Mouse (Mus musculus): ENCODE data around the gene 4930579F01Rik.
A peak's percentile ranks its signal among the peaks of the same experiment; 100 is the strongest.

The 4930579F01Rik gene

GRCm38 (mm10) chr3:138193683-138194302, at the start of gene 4930579F01Rik:
TSS of gene 4930579F01Rik (minus strand) at chr3:138193825.
- Histone ChIP-seq H3K36me3 (ENCODE audit: control insufficient read depth, insufficient read depth, low read length, poor library complexity, severe bottlenecking) (no peaks in the 10 kb centered on the region), H3K27me3 (ENCODE audit: control insufficient read depth, insufficient read depth, low read length, poor library complexity, severe bottlenecking) (no peaks in the 10 kb centered on the region)
- DNase-seq (ENCODE audit: low read depth, low spot score) = no peak

- H3K36me3 ChIP-seq (ENCODE audit: control insufficient read depth, insufficient read depth, low read length, poor library complexity, severe bottlenecking) = no peaks in the 10 kb centered on the region
- no peak for DNase-seq (ENCODE audit: low read depth, low spot score)
- no peaks in the 10 kb centered on the region for H3K27me3 ChIP-seq (ENCODE audit: control insufficient read depth, insufficient read depth, low read length, poor library complexity, severe bottlenecking)
Observed at GRCm38 (mm10) chr3:138242933-138243332, 49.3 kb upstream of the 4930579F01Rik start.

DNA sequence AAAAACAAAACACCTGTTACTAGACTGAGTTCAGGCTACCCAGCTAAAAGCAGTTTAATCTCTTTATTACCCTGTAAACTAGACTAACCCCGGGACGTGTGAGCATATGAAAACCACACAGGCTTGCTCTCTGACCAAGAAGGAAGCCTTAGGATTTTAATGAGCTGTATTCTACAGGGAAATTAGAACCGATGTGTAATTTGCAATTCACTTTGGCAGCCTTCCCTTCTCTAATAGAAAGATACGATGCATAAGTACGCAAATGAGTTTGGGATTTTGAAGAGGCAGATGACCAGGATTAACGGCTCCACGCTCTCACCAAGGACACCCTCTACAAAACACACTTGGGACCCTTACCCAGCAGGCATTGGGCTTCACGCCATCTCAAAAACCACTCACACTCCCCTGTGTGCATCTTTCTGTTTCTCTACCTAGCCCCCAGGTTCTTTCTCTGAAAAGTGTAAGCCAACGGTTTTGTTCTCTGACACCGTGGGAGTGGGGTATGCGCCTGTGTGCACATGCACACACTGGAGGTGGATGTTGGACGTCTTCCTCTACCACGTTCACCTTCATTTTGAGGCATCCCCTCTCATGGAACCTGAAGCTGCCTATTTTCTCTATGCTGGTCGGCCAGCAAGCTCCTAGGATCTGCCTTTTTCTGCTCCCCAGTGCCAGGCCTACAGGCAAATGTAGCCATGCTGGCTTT, 48.5 kb upstream of the 4930579F01Rik start:
- Histone ChIP-seq H3K36me3 (ENCODE audit: control insufficient read depth, insufficient read depth, low read length, poor library complexity, severe bottlenecking) (no peaks in the 10 kb centered on the region), H3K27me3 (ENCODE audit: control insufficient read depth, insufficient read depth, low read length, poor library complexity, severe bottlenecking) (no peaks in the 10 kb centered on the region)
- no peak for DNase-seq (ENCODE audit: low read depth, low spot score)

DNA sequence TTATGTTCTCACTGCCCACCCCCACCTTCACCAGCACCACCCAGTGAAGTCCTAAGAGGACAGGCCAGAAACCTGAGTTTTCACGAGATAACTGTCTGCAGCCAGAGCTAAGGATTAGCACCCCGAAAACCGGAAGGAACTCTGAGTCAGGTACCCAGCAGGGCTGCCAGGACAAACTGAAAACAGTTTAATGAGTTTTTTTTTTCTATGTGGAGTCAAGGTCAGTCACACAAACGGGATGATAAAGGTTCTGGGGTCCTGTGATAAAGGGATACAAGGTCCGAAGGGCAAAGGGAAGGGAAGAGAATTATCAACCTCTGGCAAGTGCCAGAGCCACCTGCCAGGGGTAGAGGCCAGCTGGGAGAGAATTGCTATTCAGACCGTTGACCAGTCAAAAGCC, 47.7 kb upstream of the 4930579F01Rik start:
- Histone ChIP-seq H3K27me3 (ENCODE audit: control insufficient read depth, insufficient read depth, low read length, poor library complexity, severe bottlenecking) (no peaks in the 10 kb centered on the region), H3K36me3 (ENCODE audit: control insufficient read depth, insufficient read depth, low read length, poor library complexity, severe bottlenecking) (no peaks in the 10 kb centered on the region)
- DNase-seq (ENCODE audit: low read depth, low spot score) = no peak

DNA sequence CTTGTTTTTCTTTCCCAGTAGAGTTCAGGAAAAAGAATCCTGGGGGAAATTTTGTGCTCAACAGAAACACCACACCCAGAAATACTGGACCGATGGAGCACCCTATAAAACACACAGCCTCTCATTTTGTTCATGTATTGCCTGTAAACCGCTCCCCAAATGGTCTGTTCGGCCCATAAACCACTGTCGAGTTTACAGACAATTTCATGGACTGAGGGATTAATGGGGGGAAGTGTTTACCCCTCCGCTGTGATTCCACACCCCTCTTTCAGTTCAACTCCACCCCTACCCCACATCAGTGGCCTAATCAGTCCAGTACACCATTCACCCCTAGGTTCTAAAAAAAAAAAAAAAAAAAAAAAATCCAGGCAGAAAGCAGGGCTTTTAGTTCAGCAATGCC, 47.3 kb upstream of the 4930579F01Rik start:
- H3K27me3 ChIP-seq (ENCODE audit: control insufficient read depth, insufficient read depth, low read length, poor library complexity, severe bottlenecking) = no peaks in the 10 kb centered on the region
- no peak for DNase-seq (ENCODE audit: low read depth, low spot score)
- no peaks in the 10 kb centered on the region for H3K36me3 ChIP-seq (ENCODE audit: control insufficient read depth, insufficient read depth, low read length, poor library complexity, severe bottlenecking)

DNA sequence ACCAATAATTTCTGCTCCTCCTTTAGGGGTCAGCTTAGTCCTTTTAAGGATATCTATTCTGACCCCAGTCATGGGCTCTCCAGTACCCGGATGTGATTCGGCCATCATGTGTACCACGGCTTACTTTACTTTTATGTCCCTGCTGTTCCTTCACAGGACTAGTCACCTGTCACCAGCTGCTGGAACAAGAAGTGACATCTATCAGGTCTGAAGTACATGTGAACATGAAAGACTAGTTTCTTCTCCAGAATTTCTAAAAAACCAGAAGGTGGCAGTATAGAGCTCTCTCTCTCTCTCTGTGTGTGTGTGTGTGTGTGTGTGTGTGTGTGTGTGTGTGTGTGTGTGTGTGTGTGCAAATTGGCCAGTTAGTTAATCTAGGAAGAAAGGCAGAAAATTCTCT, 46.8 kb upstream of the 4930579F01Rik start:
- Histone ChIP-seq H3K27me3 (ENCODE audit: control insufficient read depth, insufficient read depth, low read length, poor library complexity, severe bottlenecking) (no peaks in the 10 kb centered on the region), H3K36me3 (ENCODE audit: control insufficient read depth, insufficient read depth, low read length, poor library complexity, severe bottlenecking) (no peaks in the 10 kb centered on the region)
- peak; percentile 2 for DNase-seq (ENCODE audit: low read depth, low spot score)

DNA sequence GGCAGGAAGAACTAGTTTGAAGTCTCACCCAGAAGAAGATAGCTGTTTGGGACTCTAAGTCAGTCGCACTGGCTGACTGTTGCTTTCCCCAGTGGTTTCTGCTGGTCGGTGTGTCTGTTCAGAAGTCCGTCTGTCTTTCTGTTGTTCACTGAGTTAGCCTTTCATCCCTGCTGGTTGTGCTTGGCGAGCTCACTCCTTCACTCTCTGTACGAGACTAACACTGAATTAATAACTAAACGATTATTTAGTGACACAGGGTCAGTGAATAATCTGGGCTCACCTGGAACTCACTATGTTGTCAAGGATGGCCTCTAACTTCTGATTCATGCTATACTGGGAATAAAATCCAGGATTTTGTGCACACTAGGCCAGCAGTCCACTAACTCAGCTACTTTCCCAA, 45.8 kb upstream of the 4930579F01Rik start:
- Histone ChIP-seq H3K27me3 (ENCODE audit: control insufficient read depth, insufficient read depth, low read length, poor library complexity, severe bottlenecking) (no peaks in the 10 kb centered on the region), H3K36me3 (ENCODE audit: control insufficient read depth, insufficient read depth, low read length, poor library complexity, severe bottlenecking) (no peaks in the 10 kb centered on the region)
- DNase-seq (ENCODE audit: low read depth, low spot score) = no peak

GRCm38 (mm10) chr3:138238046-138238445, 44.4 kb upstream of the 4930579F01Rik start:
- H3K27me3 ChIP-seq (ENCODE audit: control insufficient read depth, insufficient read depth, low read length, poor library complexity, severe bottlenecking) = no peaks in the 10 kb centered on the region
- no peaks in the 10 kb centered on the region for H3K36me3 ChIP-seq (ENCODE audit: control insufficient read depth, insufficient read depth, low read length, poor library complexity, severe bottlenecking)
- DNase-seq (ENCODE audit: low read depth, low spot score) = no peak

DNA sequence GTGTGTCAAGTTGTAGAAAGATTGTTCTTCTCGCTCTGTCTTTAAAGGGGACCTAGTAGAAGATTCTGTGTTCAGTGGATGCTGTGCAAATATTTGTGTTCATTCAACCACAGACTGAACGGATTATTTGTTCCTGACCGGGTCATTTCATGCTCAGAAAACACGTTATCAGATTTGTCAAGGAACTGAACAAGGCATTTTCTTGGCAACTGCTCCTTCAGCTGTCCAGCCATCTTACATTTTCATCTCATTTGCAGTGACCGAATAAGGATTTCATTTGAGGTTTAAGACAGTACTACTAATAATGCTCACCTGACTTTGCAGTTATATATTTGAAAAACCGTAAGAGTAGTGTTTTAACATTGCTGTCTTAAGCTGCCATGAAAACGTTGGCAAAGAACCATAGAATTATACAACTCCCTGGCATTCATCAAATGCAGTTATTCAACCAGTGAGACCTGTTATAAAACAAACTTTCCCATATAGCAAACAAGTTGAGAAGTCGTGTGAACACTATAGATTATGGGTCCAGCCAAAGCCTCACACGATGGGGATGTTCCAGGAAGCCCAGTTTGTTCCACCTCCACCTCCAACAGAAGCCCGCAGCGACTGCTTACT, 43.0 kb upstream of the 4930579F01Rik start:
- Histone ChIP-seq H3K36me3 (ENCODE audit: control insufficient read depth, insufficient read depth, low read length, poor library complexity, severe bottlenecking) (no peaks in the 10 kb centered on the region), H3K27me3 (ENCODE audit: control insufficient read depth, insufficient read depth, low read length, poor library complexity, severe bottlenecking) (no peaks in the 10 kb centered on the region)
- DNase-seq (ENCODE audit: low read depth, low spot score) = no peak

DNA sequence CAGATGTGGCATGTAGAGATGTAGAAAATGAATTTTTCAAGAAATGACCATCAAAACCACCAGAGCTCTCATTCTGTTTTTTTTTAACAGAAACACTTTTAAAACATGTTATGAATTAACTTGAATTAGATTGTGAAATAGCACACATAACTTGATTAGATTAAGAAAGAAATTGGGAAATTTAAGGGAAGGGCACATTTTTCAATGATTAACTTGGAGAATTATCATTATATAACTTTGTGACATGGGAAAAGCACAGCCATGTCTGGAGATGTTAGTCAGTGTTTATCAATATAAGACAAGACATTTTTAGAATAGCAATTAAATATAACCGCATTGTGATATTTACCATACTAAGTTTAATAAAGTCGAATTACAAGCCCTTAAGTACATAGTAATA, 37.9 kb upstream of the 4930579F01Rik start:
- no peaks in the 10 kb centered on the region for H3K36me3 ChIP-seq (ENCODE audit: control insufficient read depth, insufficient read depth, low read length, poor library complexity, severe bottlenecking)
- no peak for DNase-seq (ENCODE audit: low read depth, low spot score)
- H3K27me3 ChIP-seq (ENCODE audit: control insufficient read depth, insufficient read depth, low read length, poor library complexity, severe bottlenecking) = no peaks in the 10 kb centered on the region

DNA sequence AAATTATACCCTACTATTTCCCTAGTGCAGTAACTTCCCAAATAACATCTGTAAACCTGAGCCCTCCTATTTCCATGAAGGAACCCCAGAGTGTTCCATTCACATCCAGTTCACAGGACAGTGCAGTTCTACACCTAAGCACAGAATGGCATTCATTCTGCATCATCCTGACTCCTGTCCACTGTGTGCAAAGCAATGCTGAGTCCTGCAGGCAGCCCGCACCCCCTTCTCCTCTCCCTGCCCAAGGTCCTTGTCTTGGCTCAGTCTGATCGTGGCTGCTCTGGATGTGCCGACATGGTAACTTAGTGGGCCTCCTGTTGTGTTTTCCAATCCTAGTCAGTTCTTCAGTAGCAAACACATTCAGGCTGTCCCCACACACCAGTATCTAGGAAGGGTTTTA, 36.6 kb upstream of the 4930579F01Rik start:
- H3K36me3 ChIP-seq (ENCODE audit: control insufficient read depth, insufficient read depth, low read length, poor library complexity, severe bottlenecking) = no peaks in the 10 kb centered on the region
- no peaks in the 10 kb centered on the region for H3K27me3 ChIP-seq (ENCODE audit: control insufficient read depth, insufficient read depth, low read length, poor library complexity, severe bottlenecking)
- DNase-seq (ENCODE audit: low read depth, low spot score) = no peak

DNA sequence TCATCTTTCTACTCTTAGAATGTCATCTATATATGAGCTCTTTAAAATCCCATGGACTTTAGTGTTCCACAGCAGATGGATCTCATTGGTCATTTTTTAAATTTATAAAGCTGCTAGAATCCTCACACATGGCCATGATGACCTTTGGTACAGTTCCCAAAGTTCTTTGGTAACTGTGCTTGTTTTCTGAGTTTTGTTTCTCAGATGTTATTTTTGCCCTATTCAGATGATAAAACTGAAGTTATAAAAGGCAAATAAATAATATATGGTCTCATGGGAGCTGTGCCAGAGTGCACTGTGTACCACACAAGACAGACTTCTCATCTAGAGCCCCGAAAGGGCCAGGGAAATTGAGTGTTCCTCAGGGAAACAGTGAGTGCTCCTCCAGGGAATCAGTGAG, 35.8 kb upstream of the 4930579F01Rik start:
- no peaks in the 10 kb centered on the region for H3K36me3 ChIP-seq (ENCODE audit: control insufficient read depth, insufficient read depth, low read length, poor library complexity, severe bottlenecking)
- H3K27me3 ChIP-seq (ENCODE audit: control insufficient read depth, insufficient read depth, low read length, poor library complexity, severe bottlenecking) = no peaks in the 10 kb centered on the region
- no peak for DNase-seq (ENCODE audit: low read depth, low spot score)

GRCm38 (mm10) chr3:138227782-138228181, 34.2 kb upstream of the 4930579F01Rik start:
- Histone ChIP-seq H3K27me3 (ENCODE audit: control insufficient read depth, insufficient read depth, low read length, poor library complexity, severe bottlenecking) (no peaks in the 10 kb centered on the region), H3K36me3 (ENCODE audit: control insufficient read depth, insufficient read depth, low read length, poor library complexity, severe bottlenecking) (no peaks in the 10 kb centered on the region)
- no peak for DNase-seq (ENCODE audit: low read depth, low spot score)

GRCm38 (mm10) chr3:138227082-138227481, 33.5 kb upstream of the 4930579F01Rik start:
- no peaks in the 10 kb centered on the region for H3K36me3 ChIP-seq (ENCODE audit: control insufficient read depth, insufficient read depth, low read length, poor library complexity, severe bottlenecking)
- H3K27me3 ChIP-seq (ENCODE audit: control insufficient read depth, insufficient read depth, low read length, poor library complexity, severe bottlenecking) = no peaks in the 10 kb centered on the region
- DNase-seq (ENCODE audit: low read depth, low spot score) = no peak

GRCm38 (mm10) chr3:138226476-138226875, 32.9 kb upstream of the 4930579F01Rik start:
- Histone ChIP-seq H3K36me3 (ENCODE audit: control insufficient read depth, insufficient read depth, low read length, poor library complexity, severe bottlenecking) (no peaks in the 10 kb centered on the region), H3K27me3 (ENCODE audit: control insufficient read depth, insufficient read depth, low read length, poor library complexity, severe bottlenecking) (no peaks in the 10 kb centered on the region)
- DNase-seq (ENCODE audit: low read depth, low spot score) = no peak

All from splenic B cell, adult 2 months (primary cell).